Mouse (Mus musculus): ENCODE measurements around the gene Ifne.
A peak's percentile ranks its signal among the peaks of the same experiment; 100 is the strongest.

The Ifne gene

GRCm38 (mm10) chr4:88880101-88880500 is at the start of gene Ifne:
Ifne (minus strand) TSS chr4:88880201.
- DNase-seq: no peak

GRCm38 (mm10) chr4:88928341-88929102 is 48.5 kb upstream of the Ifne start:
- no peak for DNase-seq

DNA sequence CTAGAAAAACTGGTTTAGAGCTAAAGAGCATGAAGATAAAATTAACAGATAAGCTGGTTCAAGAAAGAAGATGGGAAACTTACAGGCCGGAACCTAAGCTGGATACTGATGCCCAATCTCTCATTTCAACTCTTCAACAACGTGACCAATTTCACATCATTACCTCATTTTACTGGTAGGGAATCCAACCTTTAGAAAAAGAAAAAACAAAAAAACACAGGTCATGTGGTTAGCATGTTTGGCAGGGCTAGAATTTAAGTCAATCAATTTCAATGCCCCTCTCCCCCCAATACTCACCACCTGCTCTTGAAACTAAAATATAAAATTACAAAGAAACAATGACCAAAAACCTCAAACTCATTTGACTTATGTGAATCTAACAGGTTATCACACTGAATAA is 47.8 kb upstream of the Ifne start:
- no peak for DNase-seq

DNA sequence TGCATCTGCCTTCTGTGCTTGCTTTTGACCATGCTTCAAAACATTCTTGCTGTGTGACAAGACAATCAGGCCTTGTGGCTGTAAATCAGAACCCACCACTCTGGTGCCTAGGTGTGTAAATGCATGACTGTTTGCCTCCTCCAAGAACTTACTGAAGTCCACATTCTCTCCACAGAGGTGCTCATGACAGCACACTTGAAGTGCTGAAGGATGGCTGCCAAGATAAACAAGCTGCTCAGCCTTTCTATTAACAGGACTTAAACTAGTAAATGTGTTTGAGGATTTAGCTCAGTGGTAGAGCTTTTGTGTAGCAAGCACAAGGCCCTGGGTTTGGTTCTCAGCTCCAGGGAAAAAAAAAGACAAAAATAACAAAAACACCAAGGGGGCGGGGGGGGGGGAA is 46.6 kb upstream of the Ifne start:
- DNase-seq: no peak

DNA sequence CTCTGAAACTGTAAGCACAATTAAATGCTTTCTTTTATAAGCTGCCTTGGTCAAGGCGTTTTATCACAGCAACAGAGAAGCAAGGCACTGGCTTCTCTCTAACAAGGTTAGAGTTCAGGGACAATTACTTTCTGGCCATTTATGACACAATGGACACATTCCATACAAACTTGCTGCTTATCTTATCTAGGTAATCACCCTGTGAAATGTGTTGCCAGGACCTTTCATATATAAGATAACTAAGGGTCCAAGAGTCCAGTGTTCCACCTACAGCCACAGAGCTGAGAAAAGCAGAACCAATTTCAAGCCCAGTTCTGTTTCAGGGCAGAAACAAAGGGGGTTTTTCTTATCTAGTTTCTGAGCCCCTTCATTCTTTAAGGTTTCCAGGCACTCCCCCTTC is 46.1 kb upstream of the Ifne start:
- DNase-seq: no peak

DNA sequence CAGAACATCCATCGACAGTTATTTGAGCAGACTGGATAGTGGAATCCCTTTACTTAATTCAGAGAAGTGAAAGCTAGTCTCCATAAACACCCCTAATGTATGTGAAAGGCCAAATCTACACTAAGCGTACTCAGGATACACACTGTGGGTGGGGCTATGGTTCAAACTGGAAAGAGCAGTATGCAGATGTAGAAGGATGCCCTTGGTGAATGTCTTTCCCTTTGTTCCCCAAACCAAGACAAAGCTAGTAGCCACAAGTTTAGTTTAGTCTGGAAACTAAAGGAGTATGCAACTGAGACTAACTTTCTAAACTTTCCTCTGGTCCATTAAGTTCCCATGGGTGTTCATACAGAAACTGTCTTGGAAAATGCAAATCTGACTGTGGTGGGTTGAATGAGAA is 45.5 kb upstream of the Ifne start:
- no peak for DNase-seq

- no peak for DNase-seq
Observed at GRCm38 (mm10) chr4:88921280-88921679, 41.3 kb upstream of the Ifne start.

DNA sequence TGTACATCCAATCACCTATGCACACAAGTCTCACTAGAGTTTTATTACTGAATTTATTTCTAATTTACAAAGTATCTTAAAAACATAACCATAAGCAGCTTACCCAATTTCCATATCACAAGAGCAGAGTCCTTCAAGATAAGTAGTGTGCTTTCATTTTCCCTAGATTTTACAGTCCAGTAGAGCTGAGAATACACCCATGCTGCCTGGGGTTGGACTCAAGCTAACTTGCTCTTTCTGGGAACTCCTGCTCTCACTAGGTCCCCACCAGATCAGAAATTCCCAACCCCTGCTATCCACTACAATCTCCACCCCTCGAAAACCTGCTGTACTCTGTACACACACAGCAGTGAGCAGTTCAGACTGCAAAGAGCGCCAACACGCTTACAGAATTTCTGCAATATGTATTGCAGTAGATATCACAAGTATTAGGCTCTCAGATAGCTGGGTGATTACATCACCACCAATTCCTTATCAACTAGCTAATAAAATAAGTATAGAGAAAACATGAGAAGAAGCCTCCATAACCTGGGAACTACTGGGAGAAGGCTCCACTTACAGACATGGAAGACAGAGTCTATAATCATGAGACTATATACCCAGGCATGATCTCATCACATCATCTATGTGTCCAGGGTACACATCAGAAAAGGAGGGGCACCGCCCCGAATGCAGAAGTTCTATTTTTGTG is 37.9 kb upstream of the Ifne start:
- no peak for DNase-seq

- no peak for DNase-seq
Observed at GRCm38 (mm10) chr4:88916306-88916705, 36.3 kb upstream of the Ifne start.

GRCm38 (mm10) chr4:88913984-88914383 is 34.0 kb upstream of the Ifne start:
- no peak for DNase-seq

DNA sequence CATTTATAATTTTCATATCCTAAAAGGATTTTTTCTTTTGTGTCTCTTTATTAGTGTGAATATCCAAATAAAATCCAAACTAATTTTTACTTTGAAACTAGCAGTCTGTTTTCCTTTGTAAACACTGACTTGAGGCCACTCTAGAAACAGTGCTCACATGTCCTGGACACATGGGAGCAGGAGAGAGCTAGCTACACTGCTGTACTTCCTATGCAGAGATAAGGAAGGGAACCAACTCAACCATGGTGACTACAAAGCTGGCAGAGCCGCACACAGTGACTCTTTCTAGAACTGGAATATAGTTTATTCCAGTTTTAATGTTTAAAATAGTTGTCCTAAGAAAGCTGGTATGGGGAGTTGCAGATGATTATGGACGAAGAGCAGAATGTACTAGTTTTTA is 32.9 kb upstream of the Ifne start:
- no peak for DNase-seq

DNA sequence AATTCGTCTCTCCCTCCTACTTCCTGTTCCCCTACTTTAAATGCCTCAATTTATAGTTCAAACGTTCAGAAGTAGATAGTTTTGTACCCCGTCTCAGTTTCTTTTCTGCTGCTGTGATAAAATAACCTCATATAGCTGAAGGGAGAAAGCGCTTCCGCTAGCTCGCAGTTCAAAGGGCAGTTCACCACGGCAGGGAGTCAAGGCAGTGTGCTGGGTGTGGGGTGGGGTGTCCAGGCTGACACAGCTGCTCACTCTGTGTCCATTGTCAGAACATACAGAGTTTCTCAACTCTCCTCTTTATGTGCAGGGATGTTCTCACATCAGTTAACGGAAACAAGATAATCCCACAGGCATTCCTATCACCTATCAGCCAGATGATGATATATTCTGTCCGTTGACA is 32.2 kb upstream of the Ifne start:
- no peak for DNase-seq

DNA sequence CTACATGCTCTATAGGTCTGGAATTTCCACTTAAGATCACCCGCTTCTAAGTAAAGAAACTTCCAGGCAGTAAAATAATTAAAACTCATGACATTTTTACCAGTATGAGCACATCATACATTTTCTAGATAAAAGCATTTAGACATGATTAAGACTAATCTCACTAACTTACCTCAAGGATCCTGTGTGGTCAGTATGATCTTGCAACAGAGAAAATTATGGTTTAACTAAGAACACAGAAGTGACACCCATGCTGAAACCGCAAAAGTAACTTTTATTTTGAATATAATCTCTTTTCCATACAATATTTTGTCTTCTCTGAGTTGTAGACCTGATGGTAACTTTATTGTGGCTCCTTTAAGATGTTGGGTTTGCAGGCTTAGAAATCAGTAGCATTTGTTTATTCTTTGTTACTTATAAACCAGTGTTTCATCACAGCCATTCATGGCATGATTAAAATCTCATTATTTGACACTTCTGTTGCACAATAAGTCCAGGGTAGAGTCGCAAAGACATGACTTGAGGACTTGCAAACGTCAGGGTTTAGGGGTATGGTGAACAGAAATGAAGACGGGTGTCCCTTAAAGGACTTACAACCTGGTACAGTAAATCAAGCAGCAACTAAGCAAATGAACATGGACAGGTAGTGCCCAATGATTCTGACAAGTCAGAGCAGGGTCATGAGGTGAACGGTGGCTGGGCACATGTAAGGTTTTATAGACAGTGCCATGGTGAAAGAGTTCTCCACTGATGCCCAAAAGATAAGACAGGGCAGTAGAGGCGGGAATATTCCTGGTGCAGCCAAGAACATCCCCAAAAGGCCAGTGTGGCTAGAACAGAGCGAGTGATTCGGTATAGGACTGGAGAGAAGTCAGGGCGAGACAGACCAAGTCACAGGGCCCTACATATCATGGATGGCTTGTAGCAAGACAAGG is 29.9 kb upstream of the Ifne start:
- no peak for DNase-seq

GRCm38 (mm10) chr4:88893201-88893754 is 13.3 kb upstream of the Ifne start:
- no peak for DNase-seq

DNA sequence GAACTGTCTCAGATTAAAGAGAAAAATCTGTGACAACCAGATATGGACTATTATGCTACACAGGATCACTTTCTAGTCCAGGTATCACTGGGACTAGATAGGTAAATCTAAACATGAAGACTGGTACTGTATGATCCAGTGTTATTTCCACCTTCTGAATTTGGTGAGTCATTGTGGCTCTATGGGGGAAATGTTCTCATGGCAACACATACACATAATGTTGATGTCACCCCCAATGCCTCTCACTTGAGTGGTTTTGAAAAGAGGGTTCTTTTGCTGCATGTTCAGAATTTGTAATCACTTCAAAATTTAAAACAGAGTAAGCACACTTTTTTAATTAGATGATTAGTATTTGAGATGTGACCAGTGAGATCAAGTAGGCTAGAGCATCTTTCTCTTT is 8.2 kb upstream of the Ifne start:
- no peak for DNase-seq

DNA sequence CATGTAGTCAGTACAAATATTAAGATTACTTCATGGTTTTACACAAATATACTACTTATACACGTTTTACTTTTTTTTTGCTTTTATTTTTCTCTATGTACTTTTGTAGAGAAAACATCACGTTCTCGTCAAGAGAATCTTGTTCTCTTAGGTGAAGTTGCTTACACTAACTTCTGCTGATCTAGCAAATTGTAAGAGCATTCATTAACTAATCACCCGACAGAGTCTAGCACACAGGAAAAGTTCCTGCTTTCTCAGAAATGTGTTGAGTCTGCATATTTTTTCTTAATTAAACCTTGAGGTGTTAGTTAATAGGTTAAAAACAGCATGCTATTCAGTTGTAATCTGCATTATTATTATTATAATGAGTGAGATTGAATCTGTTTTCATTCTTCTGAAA is 1.2 kb downstream of the Ifne start:
- DNase-seq: no peak

- DNase-seq: no peak
Observed at GRCm38 (mm10) chr4:88878246-88878645, 1.8 kb downstream of the Ifne start.

- DNase-seq: no peak
Observed at GRCm38 (mm10) chr4:88876520-88876919, 3.5 kb downstream of the Ifne start.

DNA sequence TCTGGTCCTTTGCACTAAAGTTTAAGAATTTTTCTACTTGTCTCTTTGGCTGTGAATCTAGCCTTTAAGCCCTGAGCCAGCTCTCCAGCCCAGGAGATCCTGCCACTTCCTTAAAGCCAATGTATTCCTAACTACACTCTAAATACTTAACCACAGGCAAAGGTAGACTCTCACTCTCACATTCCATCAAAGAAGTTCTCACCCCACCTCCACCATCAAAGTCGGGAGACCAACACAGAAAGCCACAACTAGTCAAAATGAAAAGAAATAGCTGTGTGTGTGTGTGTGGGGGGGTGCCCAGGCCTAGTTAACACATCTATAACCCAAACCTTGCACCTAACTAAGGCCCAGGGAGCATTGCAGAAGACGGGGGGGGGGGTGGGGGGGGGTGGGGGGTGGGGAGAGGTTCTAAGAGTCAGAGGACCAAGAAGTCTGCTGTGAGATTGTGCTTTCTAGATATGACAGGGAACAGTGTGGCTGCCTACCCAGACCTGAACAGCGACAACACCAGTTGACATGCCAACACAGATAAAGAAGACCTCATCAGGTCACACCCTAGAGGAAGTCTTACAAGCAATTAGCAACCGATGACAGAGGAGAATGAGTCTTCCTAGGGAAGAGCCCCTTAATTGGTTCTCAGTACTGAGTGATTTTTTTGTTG is 4.4 kb downstream of the Ifne start:
- no peak for DNase-seq

GRCm38 (mm10) chr4:88872691-88873090 is 7.3 kb downstream of the Ifne start:
- no peak for DNase-seq

- DNase-seq: peak; percentile 94
Observed at GRCm38 (mm10) chr4:88867926-88868911, 11.8 kb downstream of the Ifne start.
